Mouse (Mus musculus): ENCODE data around the gene Bola2.

DNA sequence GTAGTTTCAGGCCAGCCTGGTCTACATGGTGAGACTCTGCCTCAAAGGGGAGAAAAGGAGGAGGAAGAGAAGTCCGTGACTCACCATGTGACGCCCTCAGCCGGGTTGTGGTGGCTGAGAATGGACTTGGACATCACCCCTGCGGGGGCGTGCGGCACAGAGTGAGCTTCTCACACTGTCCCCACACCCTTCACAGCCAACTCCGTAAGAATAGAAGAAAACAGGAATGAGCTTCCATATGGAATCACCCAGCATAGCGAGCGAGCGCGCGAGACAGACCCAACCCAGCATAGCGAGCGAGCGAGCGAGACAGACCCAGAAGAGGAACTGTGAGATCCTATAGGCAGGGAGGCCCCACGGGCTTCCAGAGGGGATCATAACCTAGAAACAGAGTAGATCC, 44.4 kb downstream of the Bola2 start:
- TF ChIP-seq POLR2A (IDR thresholded peaks at IDR 0.05; ENCODE audit: control insufficient read depth, low read depth, low read length) (peak; percentile 10; the same call in 1 of the 2 replicates), CTCF (IDR thresholded peaks at IDR 0.05; ENCODE audit: control insufficient read depth, insufficient read depth, insufficient replicate concordance, low read depth, low read length) (no peak)

Data from testis, adult 2 months (tissue).